ENCODE assay signal across 13 mouse cellular contexts in the genomic region with DNA sequence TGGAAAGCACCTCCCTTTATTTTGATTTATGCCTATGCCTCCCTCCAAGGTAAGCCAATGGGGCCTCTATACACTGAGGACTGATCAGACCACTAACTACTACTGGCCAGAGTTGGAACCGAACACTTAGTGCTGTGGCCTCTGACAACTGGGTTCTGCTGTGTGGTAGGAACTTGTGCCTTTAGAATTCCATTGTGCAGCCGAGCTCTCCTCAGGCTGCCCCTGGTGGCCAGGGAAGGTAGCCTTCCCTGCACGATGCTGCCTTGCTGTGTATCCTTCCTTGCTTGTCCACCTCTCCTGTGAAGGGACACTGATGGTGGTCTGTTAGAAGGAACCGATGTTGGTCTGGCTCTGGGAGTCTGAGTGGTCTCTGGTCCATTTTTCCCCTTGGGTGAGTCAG.
A peak's percentile ranks its signal among the peaks of the same experiment; 100 is the strongest.
DNase-seq lines count a peak whose midpoint lies in the region; ATAC-seq and TF ChIP-seq lines count a peak whose summit lies in the region.
"Had no signal": no experiment of that assay in that cellular context is flagged by ENCODE, and none has a peak within 500 bp of the region (broad histone marks: within the 10 kb centered on the region; RNA-seq: fewer than 3 reads in every experiment).

No protein-coding gene starts in this region.

- peak; percentile 71 for TF ChIP-seq CTCF in layer of hippocampus, adult 2 months (conservative IDR thresholded peaks at IDR 0.05)
- peak; percentile 71 for TF ChIP-seq CTCF in stomach, postnatal 0 days (IDR thresholded peaks at IDR 0.05; ENCODE audit: low read depth)

- ATAC-seq in forebrain, embryonic 13.5 days: no peak
- ATAC-seq in stomach, postnatal 0 days (ENCODE audit: low FRiP score, low TSS enrichment): no peak
- ATAC-seq: intestine, embryonic 15.5 days had no signal

- H3K27me3 ChIP-seq in forebrain, embryonic 13.5 days: no peaks in the 10 kb centered on the region
- H3K27me3 ChIP-seq in forebrain, embryonic 10.5 days (ENCODE audit: poor library complexity, severe bottlenecking): no peaks in the 10 kb centered on the region
- H3K27me3 ChIP-seq in stomach, postnatal 0 days (ENCODE audit: control insufficient read depth, insufficient read depth, low read length): no peaks in the 10 kb centered on the region
- H3K27me3 ChIP-seq: intestine, embryonic 15.5 days; limb, embryonic 12.5 days had no signal

- WGBS in forebrain, embryonic 13.5 days: 60% methylated on average over 4 of the region's 4 CpGs
- 74% methylated on average over 4 of the region's 4 CpGs for WGBS in forebrain, embryonic 10.5 days
- WGBS in stomach, postnatal 0 days: 59% methylated on average over 4 of the region's 4 CpGs

- H3K4me3 ChIP-seq in forebrain, embryonic 13.5 days: no peak overlapping the region
- H3K4me3 ChIP-seq in forebrain, embryonic 10.5 days: no peak overlapping the region
- H3K4me3 ChIP-seq in layer of hippocampus, adult 2 months: no peak overlapping the region
- H3K4me3 ChIP-seq in stomach, postnatal 0 days (ENCODE audit: low read depth, low read length): no peak overlapping the region
- H3K4me3 ChIP-seq: erythroblast, embryonic 14.5 days; intestine, embryonic 15.5 days; limb, embryonic 12.5 days had no signal

- H3K4me1 ChIP-seq in forebrain, embryonic 13.5 days: peaks cover 23% of the 10 kb centered on the region
- H3K4me1 ChIP-seq in forebrain, embryonic 10.5 days: peaks cover 23% of the 10 kb centered on the region
- no peaks in the 10 kb centered on the region for H3K4me1 ChIP-seq in stomach, postnatal 0 days (replicated peaks; ENCODE audit: control insufficient read depth, insufficient read depth)
- H3K4me1 ChIP-seq: intestine, embryonic 15.5 days had no signal

- no peaks in the 10 kb centered on the region for H3K9me3 ChIP-seq in forebrain, embryonic 13.5 days (replicated peaks)
- H3K9me3 ChIP-seq in forebrain, embryonic 10.5 days: no peaks in the 10 kb centered on the region
- H3K9me3 ChIP-seq in stomach, postnatal 0 days (ENCODE audit: control insufficient read depth, low read length): no peaks in the 10 kb centered on the region
- H3K9me3 ChIP-seq: intestine, embryonic 15.5 days; limb, embryonic 12.5 days had no signal

- no peak for DNase-seq in forebrain, embryonic 10.5 days (ENCODE audit: extremely low spot score, low spot score)
- no peak for DNase-seq in layer of hippocampus, adult 2 months (ENCODE audit: low spot score in 2 of 2)
- DNase-seq in layer of hippocampus, adult 9-10 months (ENCODE audit: low spot score): no peak
- DNase-seq in retina, embryonic 14.5 days (ENCODE audit: low spot score): peak; percentile 27
- DNase-seq in retina, postnatal 1 day: no peak
- no peak for DNase-seq in stomach, postnatal 0 days (ENCODE audit: low spot score)
- no peak for DNase-seq in adrenal gland, postnatal 14 days
- DNase-seq: layer of hippocampus, adult 9-11 months; right cerebral cortex, postnatal 4 days had no signal

- H3K36me3 ChIP-seq in forebrain, embryonic 13.5 days (ENCODE audit: poor library complexity, severe bottlenecking): peaks cover 7% of the 10 kb centered on the region; the same call in 1 of the 2 replicates
- peaks cover 26% of the 10 kb centered on the region for H3K36me3 ChIP-seq in forebrain, embryonic 10.5 days (replicated peaks)
- H3K36me3 ChIP-seq in stomach, postnatal 0 days (ENCODE audit: control insufficient read depth, insufficient read depth, low read length): no peaks in the 10 kb centered on the region; the same call in 1 of the 2 replicates

- peak overlapping the region; percentile 22; the same call in 1 of the 2 replicates for H3K9ac ChIP-seq in forebrain, embryonic 13.5 days
- H3K9ac ChIP-seq in stomach, postnatal 0 days (ENCODE audit: low read length): no peak overlapping the region
- H3K9ac ChIP-seq: intestine, embryonic 15.5 days; limb, embryonic 12.5 days had no signal

- TF ChIP-seq EP300 in stomach, postnatal 0 days (optimal IDR thresholded peaks at IDR 0.05): no peak

- H3K27ac ChIP-seq in forebrain, embryonic 13.5 days: no peak overlapping the region
- no peak overlapping the region for H3K27ac ChIP-seq in forebrain, embryonic 10.5 days
- H3K27ac ChIP-seq in layer of hippocampus, adult 2 months: no peak overlapping the region
- no peak overlapping the region for H3K27ac ChIP-seq in stomach, postnatal 0 days (replicated peaks)
- H3K27ac ChIP-seq: intestine, embryonic 15.5 days; limb, embryonic 12.5 days had no signal

- H3K4me2 ChIP-seq in forebrain, embryonic 13.5 days: no peak overlapping the region
- no peak overlapping the region for H3K4me2 ChIP-seq in stomach, postnatal 0 days (replicated peaks; ENCODE audit: low read depth)
- H3K4me2 ChIP-seq: intestine, embryonic 15.5 days; limb, embryonic 12.5 days had no signal
